Mouse (Mus musculus) kidney, adult 9 months (tissue): ENCODE results near the gene Rack1.

ENCODE experiments used
- DNase-seq: peaks from one replicate; pipeline ENCODE4 v3.0.0; 2022

Rack1 gene

GRCm38 (mm10) chr11:48796290-48796689 is 3.8 kb upstream of the Rack1 start:
- DNase-seq: no peak

GRCm38 (mm10) chr11:48797287-48797686 is 2.8 kb upstream of the Rack1 start:
- no peak for DNase-seq

- DNase-seq: no peak
Observed at GRCm38 (mm10) chr11:48798308-48798707, 1.8 kb upstream of the Rack1 start.

GRCm38 (mm10) chr11:48798984-48799920 is 880 bp upstream of the Rack1 start:
- no peak for DNase-seq

- no peak for DNase-seq
Observed at GRCm38 (mm10) chr11:48801831-48802772, 2.0 kb downstream of the Rack1 start.

GRCm38 (mm10) chr11:48803988-48804387 is 3.9 kb downstream of the Rack1 start:
- DNase-seq: no peak

- DNase-seq: no peak
Observed at GRCm38 (mm10) chr11:48804922-48805321, 4.8 kb downstream of the Rack1 start.

GRCm38 (mm10) chr11:48806856-48807562 is 6.9 kb downstream of the Rack1 start:
- DNase-seq: no peak

- no peak for DNase-seq
Observed at GRCm38 (mm10) chr11:48807563-48808303, 7.6 kb downstream of the Rack1 start.

- no peak for DNase-seq
Observed at GRCm38 (mm10) chr11:48808304-48808646, 8.1 kb downstream of the Rack1 start.

- DNase-seq: no peak
Observed at GRCm38 (mm10) chr11:48808737-48809433, 8.8 kb downstream of the Rack1 start.

- no peak for DNase-seq
Observed at GRCm38 (mm10) chr11:48809434-48809830, 9.3 kb downstream of the Rack1 start.

GRCm38 (mm10) chr11:48810142-48810541 is 10.0 kb downstream of the Rack1 start:
- DNase-seq: no peak

- DNase-seq: no peak
Observed at GRCm38 (mm10) chr11:48813782-48814181, 13.7 kb downstream of the Rack1 start.

- no peak for DNase-seq
Observed at GRCm38 (mm10) chr11:48815851-48816250, 15.7 kb downstream of the Rack1 start.

GRCm38 (mm10) chr11:48816281-48816781 is 16.2 kb downstream of the Rack1 start:
- peak; percentile 56 for DNase-seq

- peak; percentile 99 for DNase-seq
Observed at GRCm38 (mm10) chr11:48816800-48817665, 16.9 kb downstream of the Rack1 start, which contains the start of gene Trim41. Gene Trim41 (minus strand): TSS chr11:48817353.

GRCm38 (mm10) chr11:48817794-48818193 is 17.7 kb downstream of the Rack1 start:
- no peak for DNase-seq

- DNase-seq: peak; percentile 94
Observed at GRCm38 (mm10) chr11:48818346-48818745, 18.2 kb downstream of the Rack1 start.

- no peak for DNase-seq
Observed at GRCm38 (mm10) chr11:48819614-48820307, 19.6 kb downstream of the Rack1 start.
